Mouse (Mus musculus): ENCODE measurements around the gene Tram2. TPM values are rescaled to one million over a fixed set of nuclear protein-coding genes. Genes with fewer than 3 reads are reported as not detected.

Gene Tram2
- polyA plus RNA-seq, 1 experiment from 2014 or later, result 14.4 TPM

- no peaks in the 10 kb centered on the region for H3K27me3 ChIP-seq (replicated peaks; ENCODE audit: control insufficient read depth, insufficient read depth, low read length)
- no peak overlapping the region for H3K9ac ChIP-seq (ENCODE audit: low read depth, low read length)
- no peaks in the 10 kb centered on the region for H3K36me3 ChIP-seq (ENCODE audit: control insufficient read depth, insufficient read depth, low read length)
- peak; percentile 67 for DNase-seq (ENCODE audit: low spot score)
- H3K4me3 ChIP-seq (ENCODE audit: low read depth, low read length), result no peak overlapping the region
- H3K27ac ChIP-seq (replicated peaks; ENCODE audit: low read depth, low read length), result peak overlapping the region; percentile 76
- H3K9me3 ChIP-seq (ENCODE audit: control insufficient read depth, low read length), result no peaks in the 10 kb centered on the region
- no peak overlapping the region for H3K4me2 ChIP-seq (ENCODE audit: low read depth, low read length)
- H3K4me1 ChIP-seq (ENCODE audit: control insufficient read depth, insufficient read depth, low read length), result 0 out of 2 replicates have a peak, but pooled peaks cover 4% of the 10 kb centered on the region
- ATAC-seq (ENCODE audit: low read depth), result peak; percentile 67; the same call in 1 of the 2 replicates
- WGBS, result 66% methylated on average over 6 of the region's 6 CpGs
Observed at GRCm38 (mm10) chr1:21089661-21090117, 10.7 kb upstream of the Tram2 start.

GRCm38 (mm10) chr1:21086291-21086690, 7.3 kb upstream of the Tram2 start:
- Histone ChIP-seq H3K9ac (ENCODE audit: low read depth, low read length) (no peak overlapping the region), H3K4me3 (ENCODE audit: low read depth, low read length) (no peak overlapping the region), H3K27me3 (replicated peaks; ENCODE audit: control insufficient read depth, insufficient read depth, low read length) (no peaks in the 10 kb centered on the region), H3K36me3 (ENCODE audit: control insufficient read depth, insufficient read depth, low read length) (no peaks in the 10 kb centered on the region), H3K4me1 (ENCODE audit: control insufficient read depth, insufficient read depth, low read length) (0 out of 2 replicates have a peak, but pooled peaks cover 4% of the 10 kb centered on the region), H3K27ac (replicated peaks; ENCODE audit: low read depth, low read length) (no peak overlapping the region), H3K9me3 (ENCODE audit: control insufficient read depth, low read length) (no peaks in the 10 kb centered on the region), H3K4me2 (ENCODE audit: low read depth, low read length) (no peak overlapping the region)
- 63% methylated on average over 5 of the region's 5 CpGs for WGBS
- DNase-seq (ENCODE audit: low spot score), result no peak
- no peak for ATAC-seq (ENCODE audit: low read depth)

- H3K36me3 ChIP-seq (ENCODE audit: control insufficient read depth, insufficient read depth, low read length), result no peaks in the 10 kb centered on the region
- H3K4me3 ChIP-seq (ENCODE audit: low read depth, low read length), result no peak overlapping the region
- no peaks in the 10 kb centered on the region for H3K27me3 ChIP-seq (replicated peaks; ENCODE audit: control insufficient read depth, insufficient read depth, low read length)
- no peaks in the 10 kb centered on the region; the same call in 1 of the 2 replicates for H3K4me1 ChIP-seq (ENCODE audit: control insufficient read depth, insufficient read depth, low read length)
- WGBS, result 82% methylated on average over 2 of the region's 2 CpGs
- H3K9me3 ChIP-seq (ENCODE audit: control insufficient read depth, low read length), result no peaks in the 10 kb centered on the region
- no peak overlapping the region for H3K9ac ChIP-seq (ENCODE audit: low read depth, low read length)
- H3K4me2 ChIP-seq (ENCODE audit: low read depth, low read length), result no peak overlapping the region
- no peak for DNase-seq (ENCODE audit: low spot score)
- ATAC-seq (ENCODE audit: low read depth), result no peak
- no peak overlapping the region for H3K27ac ChIP-seq (replicated peaks; ENCODE audit: low read depth, low read length)
Observed at GRCm38 (mm10) chr1:21084661-21085060, 5.6 kb upstream of the Tram2 start.

- Histone ChIP-seq H3K4me2 (ENCODE audit: low read depth, low read length) (no peak overlapping the region), H3K36me3 (ENCODE audit: control insufficient read depth, insufficient read depth, low read length) (no peaks in the 10 kb centered on the region), H3K9ac (ENCODE audit: low read depth, low read length) (no peak overlapping the region), H3K27ac (replicated peaks; ENCODE audit: low read depth, low read length) (no peak overlapping the region), H3K4me3 (ENCODE audit: low read depth, low read length) (no peak overlapping the region), H3K9me3 (ENCODE audit: control insufficient read depth, low read length) (no peaks in the 10 kb centered on the region), H3K4me1 (ENCODE audit: control insufficient read depth, insufficient read depth, low read length) (peaks cover 30% of the 10 kb centered on the region), H3K27me3 (replicated peaks; ENCODE audit: control insufficient read depth, insufficient read depth, low read length) (no peaks in the 10 kb centered on the region)
- 86% methylated on average over 12 of the region's 12 CpGs for WGBS
- no peak for ATAC-seq (ENCODE audit: low read depth)
- DNase-seq (ENCODE audit: low spot score), result no peak
Observed at GRCm38 (mm10) chr1:21080362-21080761, 1.3 kb upstream of the Tram2 start.

GRCm38 (mm10) chr1:21078481-21079214, 381 bp downstream of the Tram2 start:
- H3K4me2 ChIP-seq (ENCODE audit: low read depth, low read length), result peak overlapping the region; percentile 69

GRCm38 (mm10) chr1:21077619-21078018, 1.4 kb downstream of the Tram2 start:
- peak overlapping the region; percentile 69 for H3K4me2 ChIP-seq (ENCODE audit: low read depth, low read length)
- no peak for ATAC-seq (ENCODE audit: low read depth)
- H3K27ac ChIP-seq (replicated peaks; ENCODE audit: low read depth, low read length), result peak overlapping the region; percentile 69; the same call in 1 of the 2 replicates

More at GRCm38 (mm10) chr1:21078481-21079214, 381 bp downstream of the Tram2 start:
- peaks cover 47% of the 10 kb centered on the region for H3K4me1 ChIP-seq (ENCODE audit: control insufficient read depth, insufficient read depth, low read length)
- H3K4me3 ChIP-seq (ENCODE audit: low read depth, low read length), result peak overlapping the region; percentile 74
- peak overlapping the region; percentile 84 for H3K27ac ChIP-seq (replicated peaks; ENCODE audit: low read depth, low read length)
- H3K9ac ChIP-seq (ENCODE audit: low read depth, low read length), result peak overlapping the region; percentile 80
- DNase-seq (ENCODE audit: low spot score), result peak; percentile 34
- ATAC-seq (ENCODE audit: low read depth), result peak; percentile 54
- H3K27me3 ChIP-seq (replicated peaks; ENCODE audit: control insufficient read depth, insufficient read depth, low read length), result no peaks in the 10 kb centered on the region
- H3K9me3 ChIP-seq (ENCODE audit: control insufficient read depth, low read length), result no peaks in the 10 kb centered on the region
- 0 out of 2 replicates have a peak, but pooled peaks cover 3% of the 10 kb centered on the region for H3K36me3 ChIP-seq (ENCODE audit: control insufficient read depth, insufficient read depth, low read length)
- under 1% methylated on average over 22 of the region's 36 CpGs for WGBS

GRCm38 (mm10) chr1:21077191-21077590, 1.8 kb downstream of the Tram2 start:
- Histone ChIP-seq H3K9me3 (ENCODE audit: control insufficient read depth, low read length) (no peaks in the 10 kb centered on the region), H3K9ac (ENCODE audit: low read depth, low read length) (peak overlapping the region; percentile 80), H3K27ac (replicated peaks; ENCODE audit: low read depth, low read length) (peak overlapping the region; percentile 69; the same call in 1 of the 2 replicates), H3K4me2 (ENCODE audit: low read depth, low read length) (peak overlapping the region; percentile 69), H3K27me3 (replicated peaks; ENCODE audit: control insufficient read depth, insufficient read depth, low read length) (no peaks in the 10 kb centered on the region), H3K4me1 (ENCODE audit: control insufficient read depth, insufficient read depth, low read length) (peaks cover 52% of the 10 kb centered on the region), H3K4me3 (ENCODE audit: low read depth, low read length) (peak overlapping the region; percentile 74), H3K36me3 (ENCODE audit: control insufficient read depth, insufficient read depth, low read length) (0 out of 2 replicates have a peak, but pooled peaks cover 3% of the 10 kb centered on the region)
- ATAC-seq (ENCODE audit: low read depth), result no peak
- DNase-seq (ENCODE audit: low spot score), result peak; percentile 51
- WGBS, result 34% methylated on average over 5 of the region's 5 CpGs

More at GRCm38 (mm10) chr1:21077619-21078018, 1.4 kb downstream of the Tram2 start:
- H3K4me3 ChIP-seq (ENCODE audit: low read depth, low read length), result peak overlapping the region; percentile 74
- no peak for DNase-seq (ENCODE audit: low spot score)
- H3K4me1 ChIP-seq (ENCODE audit: control insufficient read depth, insufficient read depth, low read length), result peaks cover 52% of the 10 kb centered on the region
- H3K9ac ChIP-seq (ENCODE audit: low read depth, low read length), result peak overlapping the region; percentile 80
- H3K9me3 ChIP-seq (ENCODE audit: control insufficient read depth, low read length), result no peaks in the 10 kb centered on the region
- no peaks in the 10 kb centered on the region for H3K27me3 ChIP-seq (replicated peaks; ENCODE audit: control insufficient read depth, insufficient read depth, low read length)
- WGBS, result 67% methylated on average over 7 of the region's 7 CpGs
- H3K36me3 ChIP-seq (ENCODE audit: control insufficient read depth, insufficient read depth, low read length), result 0 out of 2 replicates have a peak, but pooled peaks cover 3% of the 10 kb centered on the region

- DNase-seq (ENCODE audit: low spot score) (peak; percentile 50), ATAC-seq (ENCODE audit: low read depth) (no peak)
- Histone ChIP-seq H3K4me3 (ENCODE audit: low read depth, low read length) (peak overlapping the region; percentile 74), H3K9me3 (ENCODE audit: control insufficient read depth, low read length) (no peaks in the 10 kb centered on the region), H3K9ac (ENCODE audit: low read depth, low read length) (peak overlapping the region; percentile 50), H3K27ac (replicated peaks; ENCODE audit: low read depth, low read length) (peak overlapping the region; percentile 69), H3K4me2 (ENCODE audit: low read depth, low read length) (peak overlapping the region; percentile 69), H3K36me3 (ENCODE audit: control insufficient read depth, insufficient read depth, low read length) (0 out of 2 replicates have a peak, but pooled peaks cover 3% of the 10 kb centered on the region), H3K27me3 (replicated peaks; ENCODE audit: control insufficient read depth, insufficient read depth, low read length) (no peaks in the 10 kb centered on the region), H3K4me1 (ENCODE audit: control insufficient read depth, insufficient read depth, low read length) (peaks cover 52% of the 10 kb centered on the region)
- 5% methylated on average over 6 of the region's 6 CpGs for WGBS
Observed at GRCm38 (mm10) chr1:21075986-21076495, 3.0 kb downstream of the Tram2 start.

All from embryonic facial prominence, embryonic 14.5 days (tissue).